Mouse (Mus musculus): ENCODE results near the gene Tmem189.
"Not testable (repeated sequence)": the region's sequence is repeated elsewhere in the genome, so short reads cannot be mapped to it uniquely, and the experiment has no call there.

GRCm38 (mm10) chr2:167643356-167644052 lies 46.1 kb downstream of the Tmem189 start:
- TF ChIP-seq CTCF (IDR thresholded peaks at IDR 0.05; ENCODE audit: low read depth, low read length); TAL1 (conservative IDR thresholded peaks at IDR 0.05; ENCODE audit: low read depth, low read length); GATA1 (IDR thresholded peaks at IDR 0.05; ENCODE audit: borderline replicate concordance, low read length): not testable (repeated sequence)
